ENCODE assay signal across 7 mouse cellular contexts in the genomic region with DNA sequence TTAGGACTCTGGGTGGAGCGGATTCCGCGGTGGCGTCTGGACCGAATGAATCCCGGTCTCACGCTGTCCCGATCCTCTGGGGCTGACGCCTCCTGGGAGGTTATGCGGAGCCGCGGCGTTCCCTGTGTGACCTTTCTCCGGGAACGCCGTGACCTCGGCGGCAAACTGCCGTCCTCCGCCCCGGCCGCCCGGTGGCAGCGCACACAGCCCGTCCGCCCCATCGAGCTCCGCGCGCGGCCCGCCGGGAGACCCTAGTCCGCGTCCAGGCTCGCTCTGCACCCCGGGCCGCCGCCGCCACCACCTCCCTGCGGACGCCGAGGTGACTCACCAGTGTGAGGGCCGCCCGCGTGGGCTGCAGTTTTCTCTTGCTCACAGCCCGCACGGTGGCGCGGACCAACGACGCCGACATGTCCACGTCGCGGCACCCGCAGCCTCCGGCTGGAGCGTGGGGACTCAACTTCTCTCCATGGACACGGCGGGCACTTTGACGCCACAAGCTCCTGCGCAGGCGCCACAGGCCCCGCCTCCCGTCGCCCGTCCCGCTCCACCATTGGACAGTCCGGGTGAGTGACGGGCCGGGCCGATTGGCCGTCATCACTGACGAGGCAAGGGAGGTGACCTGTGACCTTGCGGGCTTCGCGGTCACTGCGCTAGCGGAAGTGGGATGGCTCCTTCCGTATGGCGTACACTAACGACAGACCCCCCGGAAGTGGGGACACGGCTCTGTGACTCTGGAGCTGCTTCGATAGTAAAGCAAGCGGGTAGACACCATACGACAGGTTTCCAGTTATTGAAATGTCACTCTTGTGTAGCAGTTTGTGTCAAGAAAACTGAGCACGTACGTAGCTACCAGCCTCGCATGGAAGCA. TPM values are rescaled to one million over a fixed set of nuclear protein-coding genes. Genes with fewer than 3 reads are reported as not detected.
A peak's percentile ranks its signal among the peaks of the same experiment; 100 is the strongest.
DNase-seq lines count a peak whose midpoint lies in the region; ATAC-seq and TF ChIP-seq lines count a peak whose summit lies in the region.

A gene (minus strand): TSS at position 515 of the 868 bp plus-strand sequence.

- H3K9ac ChIP-seq in embryonic facial prominence, embryonic 12.5 days: peak within 1 kb of the TSS; percentile 80
- peak within 1 kb of the TSS; percentile 82 for H3K9ac ChIP-seq in limb, embryonic 12.5 days (replicated peaks)
- H3K9ac ChIP-seq in midbrain, embryonic 15.5 days: peak within 1 kb of the TSS; percentile 84

- under 1% methylated on average over 91 of the region's 91 CpGs for WGBS in embryonic facial prominence, embryonic 12.5 days
- WGBS in kidney, adult 2 months: under 1% methylated on average over 91 of the region's 91 CpGs
- WGBS in limb, embryonic 12.5 days: under 1% methylated on average over 91 of the region's 91 CpGs
- WGBS in midbrain, embryonic 15.5 days: under 1% methylated on average over 91 of the region's 91 CpGs
- under 1% methylated on average over 91 of the region's 91 CpGs for WGBS in spleen, adult 2 months

- no peaks in the 10 kb centered on the region for H3K9me3 ChIP-seq in embryonic facial prominence, embryonic 12.5 days
- H3K9me3 ChIP-seq in limb, embryonic 12.5 days: no peaks in the 10 kb centered on the region
- no peaks in the 10 kb centered on the region for H3K9me3 ChIP-seq in midbrain, embryonic 15.5 days

- peaks cover 17% of the 10 kb centered on the region; the same call in 1 of the 2 replicates for H3K36me3 ChIP-seq in embryonic facial prominence, embryonic 12.5 days
- H3K36me3 ChIP-seq in kidney, adult 2 months (ENCODE audit: control insufficient read depth, insufficient read depth, low read length): no peaks in the 10 kb centered on the region
- H3K36me3 ChIP-seq in limb, embryonic 12.5 days: peaks cover 32% of the 10 kb centered on the region
- H3K36me3 ChIP-seq in midbrain, embryonic 15.5 days (replicated peaks): peaks cover 3% of the 10 kb centered on the region; the same call in 1 of the 2 replicates
- H3K36me3 ChIP-seq in spleen, adult 2 months (ENCODE audit: control insufficient read depth, insufficient read depth, low read length): peaks cover 5% of the 10 kb centered on the region

- no peaks in the 10 kb centered on the region for H3K27me3 ChIP-seq in embryonic facial prominence, embryonic 12.5 days
- no peaks in the 10 kb centered on the region for H3K27me3 ChIP-seq in kidney, adult 2 months (replicated peaks; ENCODE audit: control insufficient read depth, insufficient read depth, low read length)
- H3K27me3 ChIP-seq in limb, embryonic 12.5 days: no peaks in the 10 kb centered on the region
- no peaks in the 10 kb centered on the region for H3K27me3 ChIP-seq in midbrain, embryonic 15.5 days (replicated peaks)
- H3K27me3 ChIP-seq in spleen, adult 2 months (ENCODE audit: control insufficient read depth, insufficient read depth, low read length): no peaks in the 10 kb centered on the region

- peak; percentile 99 for DNase-seq in adrenal gland, postnatal 25 days
- DNase-seq in heart, adult 18-20 months: peak; percentile 99
- peak; percentile 99 for DNase-seq in kidney, adult 2 months
- peak; percentile 95 to 98 for DNase-seq in spleen, adult 2 months (ENCODE audit: low read depth in 1 of 2, low spot score in 2 of 2)

- TF ChIP-seq POLR2A in kidney, adult 2 months (IDR thresholded peaks at IDR 0.05; ENCODE audit: low read depth, low read length): peak; percentile 56
- TF ChIP-seq POLR2A in spleen, adult 2 months (IDR thresholded peaks at IDR 0.05; ENCODE audit: low read depth, low read length): peak; percentile 40

- H3K4me1 ChIP-seq in embryonic facial prominence, embryonic 12.5 days: peaks cover 31% of the 10 kb centered on the region
- peaks cover 33% of the 10 kb centered on the region for H3K4me1 ChIP-seq in kidney, adult 2 months (ENCODE audit: control insufficient read depth, insufficient read depth, low read length)
- peaks cover 40% of the 10 kb centered on the region for H3K4me1 ChIP-seq in limb, embryonic 12.5 days (replicated peaks)
- peaks cover 46% of the 10 kb centered on the region for H3K4me1 ChIP-seq in midbrain, embryonic 15.5 days
- peaks cover 6% of the 10 kb centered on the region; the same call in 1 of the 2 replicates for H3K4me1 ChIP-seq in spleen, adult 2 months (ENCODE audit: control insufficient read depth, insufficient read depth, insufficient read length)

- peak within 1 kb of the TSS; percentile 85 for H3K4me3 ChIP-seq in embryonic facial prominence, embryonic 12.5 days
- peak within 1 kb of the TSS; percentile 73 for H3K4me3 ChIP-seq in kidney, adult 2 months (ENCODE audit: insufficient read depth, low read depth, low read length)
- peak within 1 kb of the TSS; percentile 88 for H3K4me3 ChIP-seq in limb, embryonic 12.5 days (replicated peaks)
- H3K4me3 ChIP-seq in midbrain, embryonic 15.5 days: peak within 1 kb of the TSS; percentile 96
- H3K4me3 ChIP-seq in spleen, adult 2 months (ENCODE audit: extremely low read depth, insufficient read depth, insufficient read length): peak within 1 kb of the TSS; percentile 72

- peak within 1 kb of the TSS; percentile 75 for H3K4me2 ChIP-seq in embryonic facial prominence, embryonic 12.5 days (replicated peaks)
- H3K4me2 ChIP-seq in limb, embryonic 12.5 days: peak within 1 kb of the TSS; percentile 71
- peak within 1 kb of the TSS; percentile 66 for H3K4me2 ChIP-seq in midbrain, embryonic 15.5 days

- peak; percentile 97 for ATAC-seq in embryonic facial prominence, embryonic 12.5 days (ENCODE audit: insufficient number of reproducible peaks, insufficient read depth, low FRiP score, low TSS enrichment)
- peak; percentile 98 for ATAC-seq in limb, embryonic 12.5 days (ENCODE audit: insufficient number of reproducible peaks, insufficient read depth, low FRiP score, low TSS enrichment, low read depth)
- ATAC-seq in midbrain, embryonic 15.5 days (replicated peaks): peak; percentile 99

- no peak for TF ChIP-seq CTCF in kidney, adult 2 months (conservative IDR thresholded peaks at IDR 0.05; ENCODE audit: insufficient read depth, insufficient read length, low read depth, low read length)
- no peak for TF ChIP-seq CTCF in spleen, adult 2 months (IDR thresholded peaks at IDR 0.05; ENCODE audit: extremely low read depth, insufficient read depth, insufficient read length, insufficient replicate concordance)

- H3K27ac ChIP-seq in embryonic facial prominence, embryonic 12.5 days: peak within 1 kb of the TSS; percentile 94
- peak within 1 kb of the TSS; percentile 95 for H3K27ac ChIP-seq in kidney, adult 2 months (ENCODE audit: insufficient read depth, low read depth, low read length)
- H3K27ac ChIP-seq in limb, embryonic 12.5 days: peak within 1 kb of the TSS; percentile 96
- peak within 1 kb of the TSS; percentile 98 for H3K27ac ChIP-seq in midbrain, embryonic 15.5 days
- peak within 1 kb of the TSS; percentile 96 for H3K27ac ChIP-seq in spleen, adult 2 months (ENCODE audit: insufficient read depth, low read length)

RNA-seq across cellular contexts. Expression of the gene that starts here (rescaled TPM):
- total RNA-seq in adrenal gland, postnatal 25 days (2021): 82.8 and 99.6 TPM in 2 replicates
- 113 and 115 TPM in 2 replicates for polyA plus RNA-seq in embryonic facial prominence, embryonic 12.5 days (2016; fragmentation: Nextera tagmentation; extraction: Ambion mirVana)
- total RNA-seq in heart, adult 18-20 months (2021): 100 to 1,000 TPM; 235 to 252 TPM
- polyA plus RNA-seq in kidney, adult 2 months (2012; rRNA removed): 164 and 171 TPM in 2 replicates
- polyA plus RNA-seq in limb, embryonic 12.5 days (2016; fragmentation: Nextera tagmentation; extraction: Ambion mirVana): 97.7 and 98.3 TPM in 2 replicates
- polyA plus RNA-seq in midbrain, embryonic 15.5 days (2015; fragmentation: Nextera tagmentation; extraction: Ambion mirVana): 158 and 166 TPM in 2 replicates
- polyA plus RNA-seq in spleen, adult 2 months (2012; rRNA removed): 78.4 and 112 TPM in 2 replicates

Comparison
In these comparisons a context has a peak if more than half of its experiments do, and no peak if none do; other contexts are left out.
1. Peak in every context shown above with its lines: DNase-seq, ATAC-seq, H3K4me3 ChIP-seq and H3K27ac ChIP-seq.